Mouse (Mus musculus) gastrocnemius, postnatal 4 days (tissue): ENCODE results near the gene Gm49388. TPM values are rescaled to one million over a fixed set of nuclear protein-coding genes. Genes with fewer than 3 reads are reported as not detected.
A peak's percentile ranks its signal among the peaks of the same experiment; 100 is the strongest.

Experiments used
- DNase-seq, 2 experiments: peaks; one replicate each; pipeline ENCODE4 v3.0.0; 2021 to 2022; ENCODE audit warnings: low spot score in 2 of 2, mixed read lengths in 2 of 2
- total RNA-seq, 2 experiments: library from RNA; stranded (reverse); gene quantifications; 2 replicates each; pipeline ENCODE4 v1.2.3; 2021

Gene Gm49388
- total RNA-seq, 2 experiments from 2014 or later: 2.8 to 4.0 TPM

DNA sequence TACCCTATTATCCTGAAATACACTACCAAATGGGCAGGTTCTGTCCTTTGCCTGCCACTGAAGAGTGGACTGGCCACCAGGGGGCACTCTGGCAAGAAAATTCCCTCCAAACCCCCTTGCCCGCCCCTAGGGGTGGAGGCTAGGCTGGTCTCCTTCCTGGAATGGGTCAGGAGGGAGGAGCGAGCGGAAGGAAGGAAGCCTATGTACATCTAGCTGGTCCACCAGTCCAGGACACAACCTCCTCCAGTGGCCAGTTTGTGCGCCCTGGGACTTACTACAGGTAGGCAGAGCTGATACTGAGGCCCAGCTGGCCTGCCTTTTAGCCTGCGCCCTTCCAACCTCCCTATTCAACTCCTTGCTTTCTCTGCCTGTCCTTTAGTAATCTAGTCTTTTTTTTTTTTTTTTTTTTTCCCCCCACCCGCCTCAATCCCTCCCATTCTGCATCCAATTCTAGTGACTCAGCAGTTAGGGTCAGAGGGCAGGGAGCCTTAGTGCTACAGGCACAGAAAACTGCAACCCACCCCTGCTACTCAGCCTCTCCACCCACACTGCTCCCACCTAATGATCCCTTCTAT is 15.1 kb downstream of the Gm49388 start, which contains the start of gene Hsd3b7:
Gene Hsd3b7, plus strand, starts transcription at position 170 of the 575 bp plus-strand sequence.
- peak; percentile 93 to 95 for DNase-seq

DNA sequence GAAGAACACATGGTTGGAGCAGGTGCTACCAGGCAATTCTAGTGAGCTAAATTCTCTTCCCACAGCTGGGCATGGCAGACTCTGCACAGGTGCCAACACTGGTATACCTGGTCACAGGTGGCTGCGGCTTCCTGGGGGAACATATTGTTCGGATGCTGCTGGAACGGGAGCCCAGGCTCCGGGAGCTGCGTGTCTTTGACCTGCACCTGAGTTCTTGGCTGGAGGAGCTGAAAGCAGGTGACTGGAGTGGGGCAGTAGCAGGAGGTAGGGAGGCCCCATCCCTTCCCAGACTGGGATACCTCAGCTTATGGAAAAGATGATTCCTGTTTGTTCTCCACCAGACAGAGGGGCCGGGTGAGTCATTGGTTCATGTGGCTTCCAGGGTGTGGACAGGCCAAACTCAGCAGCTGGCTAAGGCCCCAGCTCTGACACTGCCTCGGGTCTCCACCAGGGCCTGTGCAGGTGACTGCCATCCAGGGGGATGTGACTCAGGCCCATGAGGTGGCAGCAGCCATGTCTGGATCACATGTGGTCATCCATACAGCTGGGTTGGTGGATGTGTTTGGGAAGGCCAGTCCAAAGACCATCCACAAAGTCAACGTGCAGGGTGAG is 15.7 kb downstream of the Gm49388 start:
- no peak for DNase-seq

DNA sequence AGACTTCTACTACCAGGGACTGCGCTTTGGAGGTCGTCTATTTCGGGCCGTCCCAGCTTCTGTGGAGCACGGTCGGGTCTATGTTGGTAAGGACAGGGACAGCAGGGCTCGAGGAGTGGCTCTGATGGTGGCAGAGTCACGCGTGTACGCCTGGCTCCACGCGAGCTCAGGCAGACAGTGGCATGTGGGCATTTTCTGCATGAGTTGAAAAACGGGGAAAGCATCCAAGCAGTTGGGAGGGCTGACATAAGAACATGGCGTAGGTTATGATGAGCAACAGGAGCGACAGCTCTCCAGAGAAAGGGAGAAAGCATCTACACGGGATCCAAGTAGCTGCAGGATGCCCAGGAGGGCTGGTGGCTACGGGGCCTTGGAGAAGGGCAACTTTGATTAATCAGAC is 16.9 kb downstream of the Gm49388 start:
- DNase-seq: no peak

DNA sequence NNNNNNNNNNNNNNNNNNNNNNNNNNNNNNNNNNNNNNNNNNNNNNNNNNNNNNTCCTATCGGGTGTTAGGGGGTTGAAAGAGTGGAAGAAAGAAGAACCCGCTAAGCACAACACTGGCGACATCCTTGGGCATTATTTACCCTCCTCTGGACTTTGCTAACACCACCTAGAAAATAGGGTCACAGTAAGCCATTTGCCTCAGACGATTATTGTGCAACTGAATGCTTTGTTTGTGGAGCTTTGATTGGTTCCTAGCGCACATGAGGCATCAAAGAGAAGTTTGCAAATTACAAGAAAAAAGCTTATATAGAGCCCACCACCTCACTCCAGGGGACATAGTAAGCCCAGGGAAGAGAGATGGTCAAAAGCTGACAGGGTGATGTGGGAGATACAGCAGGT is 23.4 kb downstream of the Gm49388 start:
- DNase-seq: no peak

DNA sequence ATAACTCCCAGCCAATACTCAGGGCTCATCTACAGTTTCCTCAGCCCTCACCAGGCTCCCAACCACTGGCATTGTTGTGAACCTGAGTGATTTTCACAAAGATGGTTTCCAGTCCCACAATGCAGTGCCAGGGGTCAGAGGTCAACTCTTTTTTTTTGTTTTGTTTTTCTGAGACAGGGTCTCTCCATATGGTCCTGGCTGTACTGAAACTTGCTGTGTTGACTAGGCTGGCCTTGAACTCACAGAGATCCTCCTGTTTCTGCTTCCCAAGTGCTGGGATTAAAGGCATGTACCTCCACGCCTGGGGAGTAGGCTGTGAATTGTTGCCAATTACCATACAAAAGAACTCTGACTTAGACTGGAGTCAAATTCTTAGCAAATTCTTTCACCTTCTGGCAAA is 24.4 kb downstream of the Gm49388 start:
- DNase-seq: no peak

DNA sequence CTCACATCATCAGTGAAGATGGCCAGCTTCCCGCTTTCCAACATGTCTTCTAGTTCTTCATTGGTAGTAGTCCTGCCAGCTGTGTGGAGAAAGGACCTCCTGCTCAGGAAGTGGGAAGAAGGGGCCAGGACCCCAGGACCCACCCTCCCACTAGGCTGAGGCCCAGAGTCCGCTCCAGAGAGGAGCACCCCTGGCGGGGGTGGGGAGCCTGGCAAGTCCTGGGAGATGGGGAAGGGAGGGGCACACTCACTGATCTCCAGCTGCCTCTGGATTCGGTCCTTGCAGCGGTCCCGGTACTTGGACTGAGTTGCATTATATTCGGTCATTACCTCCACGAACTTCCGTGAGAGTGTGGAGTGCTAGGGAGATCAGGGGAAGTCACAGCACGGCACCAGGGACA is 25.2 kb downstream of the Gm49388 start:
- no peak for DNase-seq

DNA sequence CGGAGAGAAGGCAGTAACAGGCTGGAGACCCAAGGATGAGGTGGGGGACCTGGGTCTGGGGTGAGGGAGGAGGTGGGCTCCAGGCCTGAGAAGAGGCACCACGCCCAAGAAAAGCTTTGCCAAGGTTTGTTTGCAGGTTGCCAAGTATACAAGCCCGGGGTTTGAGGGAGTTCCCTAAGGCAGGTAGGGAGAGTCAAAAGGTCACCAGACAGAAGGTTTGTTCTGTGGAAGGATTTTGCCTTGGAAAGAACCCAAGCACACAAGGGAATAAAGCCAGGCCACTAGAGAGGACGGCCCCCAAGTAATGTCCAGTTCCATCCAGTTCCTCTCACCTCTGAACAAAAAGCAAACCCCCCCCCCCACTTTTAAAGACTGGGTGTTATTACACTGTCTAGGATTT is 25.8 kb downstream of the Gm49388 start:
- no peak for DNase-seq

DNA sequence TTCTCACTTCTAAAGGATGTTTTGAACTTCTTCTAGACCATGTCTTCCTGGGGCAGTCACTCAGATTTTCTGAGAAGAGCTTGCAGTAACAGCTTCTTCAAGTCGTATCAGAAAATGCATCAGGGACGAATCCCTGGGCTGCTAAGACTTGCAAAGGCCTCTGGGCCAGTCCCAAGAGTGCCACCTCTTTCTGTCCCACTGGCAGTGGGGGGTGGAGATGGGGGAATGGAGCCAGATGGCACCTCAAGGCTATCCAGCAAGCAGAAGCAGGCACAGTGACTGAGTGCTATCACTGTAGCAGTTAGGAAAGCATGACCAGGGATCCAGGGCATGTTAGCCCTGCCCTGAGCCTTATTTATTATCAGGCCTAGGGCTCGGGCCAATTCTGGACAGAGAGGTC is 26.9 kb downstream of the Gm49388 start:
- no peak for DNase-seq

DNA sequence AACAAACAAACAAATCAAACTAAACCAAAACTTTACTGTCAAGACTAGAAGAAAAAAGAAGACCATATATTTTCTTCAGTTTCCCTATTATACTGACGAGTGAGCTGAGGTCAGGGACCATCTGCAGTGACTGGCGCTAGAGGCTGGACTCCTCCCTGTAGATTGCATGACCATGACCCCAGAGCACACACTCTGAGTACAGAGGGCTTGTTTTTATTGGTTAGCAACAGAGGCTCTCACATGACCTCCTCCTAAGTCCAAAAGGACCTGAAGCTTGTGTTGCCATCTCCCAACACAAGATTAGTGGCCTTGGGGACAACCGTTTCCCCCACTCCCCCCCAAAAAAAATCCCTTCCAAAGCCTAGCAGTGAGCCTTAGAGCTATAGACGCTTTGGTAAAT is 28.4 kb downstream of the Gm49388 start:
- no peak for DNase-seq

DNA sequence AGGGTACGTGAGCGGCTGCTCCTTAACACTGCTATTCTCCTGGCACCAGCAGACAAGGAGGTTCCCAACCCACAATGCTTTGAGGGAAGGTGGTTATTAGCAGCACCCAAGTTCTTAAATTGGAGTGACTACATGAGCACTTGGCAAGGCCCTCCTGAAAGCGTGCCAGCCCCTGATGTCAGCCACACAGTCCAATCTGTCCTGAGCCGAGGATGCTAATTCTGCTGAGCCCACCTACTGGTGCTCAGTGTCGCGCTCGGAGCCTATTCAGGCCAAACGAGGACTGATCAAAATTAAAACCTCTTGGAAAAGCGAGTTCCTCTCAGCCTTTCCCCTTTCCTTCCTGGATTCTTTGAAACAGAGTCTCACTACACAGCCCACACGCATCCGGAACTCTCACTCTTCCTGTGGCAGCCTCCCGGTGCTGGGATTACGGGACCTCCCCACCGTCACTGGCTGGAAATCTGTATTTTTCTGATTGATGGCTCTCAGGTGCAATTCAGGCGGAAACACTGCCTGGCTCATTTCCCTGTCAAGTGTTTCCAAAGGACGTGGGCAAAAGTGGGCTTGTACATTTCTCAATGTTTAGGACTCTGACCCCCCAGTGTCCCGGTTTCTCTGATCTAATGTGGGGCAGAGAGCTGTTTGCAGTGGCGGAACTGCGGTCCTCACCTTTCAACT is 29.0 kb downstream of the Gm49388 start:
- DNase-seq: peak; percentile 42 to 62

DNA sequence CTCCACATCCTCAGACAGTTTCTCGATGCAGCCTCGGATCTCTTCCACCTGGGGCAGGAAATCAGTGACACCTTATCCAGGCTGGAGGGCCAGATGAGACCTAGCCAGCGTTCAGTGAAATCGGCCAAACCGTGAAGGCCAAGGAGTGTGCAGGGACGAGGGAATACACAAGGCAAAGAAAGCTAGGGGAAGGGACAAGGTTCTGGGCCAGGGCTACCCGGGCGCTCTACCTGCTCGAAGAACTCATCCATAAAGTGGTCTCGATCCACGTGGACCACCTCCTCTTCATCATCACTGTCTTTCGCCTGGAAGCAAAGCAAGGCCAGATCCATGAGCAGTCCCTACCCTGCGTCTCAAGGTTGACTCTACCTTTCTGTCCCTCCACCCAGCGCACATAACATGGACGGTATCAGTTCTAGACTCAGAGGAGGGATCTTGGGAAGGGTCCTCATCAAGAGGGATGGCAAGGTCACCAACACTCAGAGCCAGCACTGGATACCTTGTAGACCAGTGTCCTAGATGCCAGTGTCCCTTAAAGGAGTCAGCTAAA is 29.8 kb downstream of the Gm49388 start:
- no peak for DNase-seq

DNA sequence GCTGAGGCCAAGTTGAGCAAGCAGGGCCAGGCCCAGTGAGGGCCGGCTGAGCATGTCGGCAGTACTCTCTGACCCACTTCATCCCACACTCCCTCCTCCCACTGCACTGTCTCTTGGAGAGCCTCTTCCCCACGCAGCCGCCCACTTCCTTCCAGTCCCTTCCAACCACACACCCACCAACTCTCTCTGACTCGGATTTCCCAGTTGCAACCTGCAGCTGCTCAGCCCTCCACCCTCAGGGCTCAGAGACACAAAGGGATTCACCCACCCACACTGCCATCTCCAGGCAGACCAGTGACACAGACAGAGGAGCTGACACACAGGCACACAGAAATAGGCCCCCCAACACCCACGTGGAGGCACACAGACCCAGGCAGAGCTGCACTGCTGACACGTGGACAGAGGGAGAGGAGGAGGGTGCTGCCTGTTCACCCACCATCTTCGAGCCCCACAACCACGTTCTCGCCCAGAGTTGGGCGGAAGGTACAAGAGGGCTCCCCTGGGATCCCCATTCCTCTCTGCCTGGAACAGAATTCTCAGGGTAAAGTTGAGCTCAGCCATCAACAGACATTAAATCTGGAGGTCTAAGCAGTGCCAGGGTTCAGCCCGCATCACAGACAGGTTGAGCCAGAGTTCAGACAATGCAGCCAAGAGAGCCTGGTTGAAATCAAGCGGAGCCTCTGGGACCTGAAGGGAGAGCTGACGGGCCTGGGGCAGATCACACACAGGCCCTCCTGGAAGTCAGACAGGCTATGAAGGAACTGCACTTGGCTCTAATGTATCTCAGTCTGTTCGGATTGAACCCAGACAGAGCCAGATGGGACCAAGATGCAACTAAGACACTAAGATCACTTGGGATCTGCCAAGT is 30.8 kb downstream of the Gm49388 start:
- DNase-seq: peak in 1 of 2 experiments; percentile 64

DNA sequence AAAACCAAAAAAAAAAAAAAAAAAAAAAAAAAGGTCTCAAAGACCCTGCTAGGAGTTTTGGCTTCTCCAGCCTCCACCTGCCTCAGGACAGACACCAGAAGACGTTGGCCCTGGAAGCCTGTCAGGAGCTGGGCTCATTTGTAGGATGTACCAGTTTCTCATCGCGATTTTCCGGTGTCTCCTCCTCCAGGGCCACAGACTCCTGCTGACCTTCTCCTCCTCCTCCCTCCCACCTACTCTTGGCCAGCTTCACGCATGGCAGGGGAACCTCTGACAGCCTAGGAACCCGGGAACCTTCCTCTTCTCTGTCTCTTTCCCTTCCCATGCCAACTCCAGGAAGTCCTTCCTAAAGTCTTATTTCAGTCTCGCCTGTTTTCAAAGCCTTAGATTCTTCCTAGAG is 31.6 kb downstream of the Gm49388 start:
- DNase-seq: no peak

DNA sequence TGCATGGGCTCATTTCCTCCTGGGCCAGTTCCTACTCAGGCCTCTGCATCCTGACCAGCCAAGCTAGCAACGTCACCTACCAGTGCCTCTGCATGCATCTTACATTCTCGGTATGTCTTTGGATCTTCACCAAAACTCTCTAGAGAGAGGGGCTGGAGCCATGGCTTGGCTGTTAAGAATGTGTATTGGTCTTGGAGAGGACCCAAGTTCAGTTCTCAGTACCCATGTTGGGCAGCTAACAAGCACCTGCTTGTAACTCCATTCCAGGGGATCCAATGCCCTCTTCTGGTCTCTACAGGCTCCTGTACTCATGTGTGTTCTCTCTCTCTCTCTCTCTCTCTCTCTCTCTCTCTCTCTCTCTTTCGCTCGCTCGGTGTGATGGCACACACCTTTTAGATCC is 32.4 kb downstream of the Gm49388 start:
- DNase-seq: no peak

DNA sequence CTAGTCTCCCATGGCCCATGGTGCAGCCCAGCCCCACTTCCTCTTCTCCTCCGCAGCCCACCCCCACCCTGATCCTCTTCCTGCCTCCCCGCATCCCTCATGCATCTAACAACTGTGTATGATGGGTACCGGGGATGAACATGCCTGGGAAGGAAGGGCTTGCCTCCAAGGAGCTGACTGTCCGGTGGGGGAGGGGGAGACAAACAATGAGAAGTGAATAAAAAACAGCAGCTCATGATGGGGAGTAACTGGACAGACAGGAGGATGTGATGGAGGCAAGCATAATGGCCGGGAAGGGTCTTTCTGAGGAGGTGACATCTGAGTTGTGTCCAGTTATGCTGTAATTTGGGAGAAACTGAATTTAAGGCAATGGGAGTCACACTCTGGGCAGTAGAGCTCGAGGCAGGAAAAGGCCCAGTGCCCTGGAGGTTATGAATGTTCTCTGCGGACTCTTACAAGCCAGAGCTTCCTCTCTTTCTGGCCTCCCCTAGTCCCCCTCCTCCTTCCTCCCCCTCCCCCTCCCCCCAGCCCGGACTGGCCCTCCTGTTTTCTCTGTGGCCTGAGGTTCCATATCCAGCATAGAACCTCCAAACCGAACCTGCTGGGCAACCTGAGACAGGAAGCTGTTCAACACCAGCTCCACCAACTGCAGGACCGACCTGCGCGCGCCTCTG is 35.6 kb downstream of the Gm49388 start:
- DNase-seq: no peak

DNA sequence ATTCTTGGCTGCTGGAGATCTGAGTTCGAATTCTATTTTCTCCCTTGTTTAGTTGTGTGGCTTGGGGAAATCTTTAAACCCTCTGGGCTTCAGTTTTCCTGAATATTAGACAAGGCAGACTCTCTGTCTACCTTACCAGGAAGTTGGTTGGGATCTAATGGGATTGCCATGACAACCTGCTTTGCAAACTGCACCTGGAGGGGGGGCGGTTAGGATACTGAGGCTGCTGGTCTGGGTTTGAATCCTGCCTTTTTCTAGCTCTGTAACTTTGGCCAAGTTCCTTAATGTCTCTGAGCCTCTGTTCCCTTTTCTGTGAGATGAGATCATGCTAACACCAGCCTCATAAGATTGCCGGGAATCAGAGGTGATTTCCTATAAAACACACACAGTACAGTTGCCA is 37.1 kb downstream of the Gm49388 start:
- no peak for DNase-seq

DNA sequence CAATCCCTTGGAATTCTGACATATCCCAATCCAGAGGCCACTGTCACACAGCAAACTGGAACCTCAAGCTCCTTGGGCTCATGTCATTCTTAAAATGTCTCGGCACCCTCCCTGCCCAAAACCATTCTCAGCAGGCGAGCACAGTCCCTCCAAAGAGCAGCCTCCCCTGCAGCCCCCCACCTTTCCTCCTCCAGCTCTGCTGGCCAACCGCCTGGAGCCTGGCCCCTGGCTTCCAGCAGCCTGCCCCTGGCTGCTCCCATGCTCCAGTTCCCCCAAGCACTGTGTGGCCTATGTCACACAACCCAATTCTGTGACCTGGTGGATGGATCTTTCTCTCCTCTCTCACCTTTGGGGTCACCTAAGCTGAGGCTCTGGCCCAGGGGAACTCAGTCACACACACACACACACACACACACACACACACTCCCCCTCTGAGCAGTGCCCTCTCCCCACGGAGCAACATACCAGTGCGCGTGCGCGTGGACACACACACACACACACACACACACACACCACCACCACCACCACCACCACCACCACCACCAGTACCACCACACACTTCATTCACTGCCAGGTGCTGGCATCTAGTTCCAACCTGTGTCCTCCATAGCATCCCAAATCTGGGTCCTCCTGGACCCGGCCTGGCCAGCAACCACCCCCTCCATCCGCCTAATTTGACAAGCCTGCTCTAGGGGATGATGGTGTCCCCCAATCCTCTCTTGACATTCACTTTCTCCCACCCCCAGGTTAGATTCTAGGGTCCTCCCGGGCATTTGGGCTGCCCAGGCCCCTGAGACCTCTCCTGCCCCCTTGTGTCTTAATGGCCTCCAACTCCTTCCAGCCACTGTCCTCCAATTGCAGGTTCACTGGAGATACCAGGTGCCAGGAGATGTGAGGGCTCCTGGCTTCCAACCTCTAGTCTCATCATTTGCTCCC is 38.1 kb downstream of the Gm49388 start:
- DNase-seq: no peak

DNA sequence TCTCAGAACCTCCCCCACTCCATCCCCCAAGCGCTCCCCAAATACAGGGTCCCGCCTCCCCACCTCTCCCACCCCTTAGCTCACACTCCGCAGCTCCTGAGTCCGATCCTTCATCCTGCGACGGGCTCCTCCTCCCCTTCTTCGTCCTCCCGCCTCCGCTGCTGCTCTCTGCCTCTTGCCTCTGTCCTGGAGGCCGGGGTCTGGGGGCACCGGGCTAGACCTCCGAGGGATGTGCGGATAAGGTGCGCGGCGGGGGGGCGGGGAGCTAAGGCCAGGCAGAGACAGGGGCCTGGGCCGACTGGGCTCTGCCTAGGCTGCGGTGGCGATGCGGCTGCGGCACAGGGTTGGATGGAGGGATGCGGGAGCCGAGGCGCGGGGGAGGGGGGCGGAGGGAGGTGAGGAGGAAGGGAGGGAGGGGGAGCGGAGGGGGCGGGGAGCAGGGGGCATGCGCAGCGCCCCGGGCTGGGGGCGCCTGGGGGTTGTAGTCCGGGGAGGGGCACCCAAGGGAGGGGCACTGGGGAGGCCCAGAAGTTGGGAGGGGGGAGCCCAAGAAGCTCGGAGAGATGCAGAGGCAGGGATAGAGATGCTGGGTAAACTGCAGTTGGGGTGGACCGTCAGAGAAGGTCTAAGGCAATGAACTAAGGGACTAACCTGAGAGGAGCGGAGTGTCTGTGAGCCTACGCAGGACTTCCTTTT is 38.9 kb downstream of the Gm49388 start, which contains the start of the genes Stx4a and Stx1b:
Gene Stx4a, plus strand, starts transcription at position 119 of the 696 bp plus-strand sequence.
Gene Stx1b, minus strand, starts transcription at position 374 of the 696 bp plus-strand sequence.
- peak; percentile 55 to 64 for DNase-seq

DNA sequence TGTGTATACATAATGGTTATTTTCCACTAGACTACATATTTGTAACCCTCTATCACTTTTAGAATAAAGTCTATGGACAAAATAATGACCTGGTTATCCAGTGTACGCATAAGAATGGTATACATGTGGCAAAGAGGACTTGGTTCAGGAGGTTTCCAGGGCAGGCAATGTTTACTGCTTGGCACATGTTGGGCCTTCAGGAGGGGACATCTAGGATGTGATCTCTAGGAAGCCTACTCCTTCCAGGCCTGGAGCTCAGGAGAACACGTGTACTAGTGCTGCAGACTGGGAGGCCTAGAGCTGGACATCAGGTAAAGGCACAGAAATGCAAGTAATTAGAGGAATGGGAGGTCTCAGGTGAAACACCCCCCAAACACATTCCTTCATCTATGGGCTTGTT is 50.1 kb downstream of the Gm49388 start:
- DNase-seq: no peak
